Mouse (Mus musculus) cerebellum, adult 11 months (tissue): Measurements from ENCODE around the gene Vmn2r97.
"Not testable (repeated sequence)": the region's sequence is repeated elsewhere in the genome, so short reads cannot be mapped to it uniquely, and the experiment has no call there.

Experiments used
- DNase-seq: peaks from one replicate; pipeline ENCODE4 v3.0.0; 2022

Gene Vmn2r97

DNA sequence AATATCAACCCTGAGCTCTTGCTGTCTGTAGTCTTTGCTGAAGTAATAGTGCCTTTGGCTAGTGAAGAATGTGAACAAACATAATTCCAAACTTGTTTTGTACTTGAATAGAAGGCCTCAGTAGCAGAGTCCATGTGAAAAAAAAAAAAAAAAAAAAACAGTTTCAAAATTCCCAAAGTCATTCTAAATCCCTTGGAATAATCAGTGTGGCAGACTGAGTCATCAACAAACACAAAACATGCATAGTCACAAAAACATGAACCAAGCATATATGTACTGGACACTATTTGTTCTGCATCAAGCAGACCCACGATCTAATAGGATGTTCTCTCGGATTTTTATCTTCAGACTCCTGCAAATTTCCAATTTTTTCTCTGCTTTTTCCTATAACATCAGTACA lies at the start of gene Vmn2r97:
Gene Vmn2r97 (plus strand): TSS at position 301 of the 400 bp plus-strand sequence.
- not testable (repeated sequence) for DNase-seq

DNA sequence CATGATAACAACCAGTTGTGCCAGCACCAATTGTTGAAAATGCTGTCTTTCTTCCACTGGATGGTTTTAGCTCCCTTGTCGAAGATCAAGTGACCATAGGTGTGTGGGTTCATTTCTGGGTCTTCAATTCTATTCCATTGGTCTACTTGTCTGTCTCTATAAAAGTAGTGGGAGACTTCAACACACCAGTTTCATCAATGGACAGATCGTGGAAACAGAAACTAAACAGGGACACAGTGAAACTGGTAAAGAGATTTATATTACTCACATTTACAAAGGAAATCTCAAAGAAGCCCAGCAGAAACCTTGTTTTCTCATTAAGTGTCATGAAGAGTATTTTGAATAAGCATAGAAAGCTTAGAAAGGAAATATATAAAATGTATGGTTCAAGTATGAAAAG lies 31.7 kb upstream of the Vmn2r97 start:
- DNase-seq, result not testable (repeated sequence)

DNA sequence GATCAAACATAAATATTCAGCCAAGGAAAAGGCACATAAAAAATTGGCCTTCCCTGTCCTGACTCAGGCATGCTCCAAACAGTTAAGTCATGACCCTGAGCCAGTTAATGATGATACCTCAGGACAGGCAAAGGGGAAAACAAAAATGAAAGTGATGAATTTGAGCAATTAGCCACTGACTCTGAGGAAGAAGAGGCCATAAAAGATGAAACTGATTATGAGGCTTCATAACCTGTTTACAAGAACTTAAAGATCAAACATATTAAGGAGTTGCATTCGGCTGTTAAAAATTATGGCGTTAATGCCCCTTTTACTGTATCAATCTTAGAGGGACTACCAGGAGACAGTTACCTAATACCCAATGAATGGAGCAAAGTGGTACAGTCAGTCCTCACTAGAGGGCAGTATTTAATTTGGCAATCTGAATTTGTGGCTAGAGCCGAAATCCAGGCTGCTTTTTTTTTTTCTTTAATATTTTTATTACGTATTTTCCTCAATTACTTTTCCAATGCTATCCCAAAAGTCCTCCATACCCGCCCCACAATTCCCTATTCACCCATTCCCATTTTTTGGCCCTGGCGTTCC lies 24.3 kb upstream of the Vmn2r97 start:
- DNase-seq, result no peak

DNA sequence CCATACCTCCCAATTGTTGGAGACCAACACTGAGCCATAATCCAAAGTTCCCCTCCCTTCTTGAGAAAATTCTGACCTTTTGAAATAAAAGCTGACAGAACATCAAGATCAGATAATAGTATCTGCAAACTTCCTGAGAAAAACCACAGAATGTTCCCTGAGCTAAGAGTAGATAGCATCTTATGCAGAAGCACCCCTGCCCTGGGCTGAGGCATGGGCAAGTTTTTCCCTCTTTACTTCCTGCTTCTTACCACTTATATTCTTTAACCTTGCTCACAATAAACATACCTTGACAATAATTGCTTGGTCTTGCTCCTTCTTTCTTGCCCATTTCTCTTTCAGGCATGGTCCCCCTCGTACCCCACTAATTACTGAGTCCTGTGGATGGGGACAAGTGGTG lies 43.7 kb downstream of the Vmn2r97 start:
- not testable (repeated sequence) for DNase-seq

DNA sequence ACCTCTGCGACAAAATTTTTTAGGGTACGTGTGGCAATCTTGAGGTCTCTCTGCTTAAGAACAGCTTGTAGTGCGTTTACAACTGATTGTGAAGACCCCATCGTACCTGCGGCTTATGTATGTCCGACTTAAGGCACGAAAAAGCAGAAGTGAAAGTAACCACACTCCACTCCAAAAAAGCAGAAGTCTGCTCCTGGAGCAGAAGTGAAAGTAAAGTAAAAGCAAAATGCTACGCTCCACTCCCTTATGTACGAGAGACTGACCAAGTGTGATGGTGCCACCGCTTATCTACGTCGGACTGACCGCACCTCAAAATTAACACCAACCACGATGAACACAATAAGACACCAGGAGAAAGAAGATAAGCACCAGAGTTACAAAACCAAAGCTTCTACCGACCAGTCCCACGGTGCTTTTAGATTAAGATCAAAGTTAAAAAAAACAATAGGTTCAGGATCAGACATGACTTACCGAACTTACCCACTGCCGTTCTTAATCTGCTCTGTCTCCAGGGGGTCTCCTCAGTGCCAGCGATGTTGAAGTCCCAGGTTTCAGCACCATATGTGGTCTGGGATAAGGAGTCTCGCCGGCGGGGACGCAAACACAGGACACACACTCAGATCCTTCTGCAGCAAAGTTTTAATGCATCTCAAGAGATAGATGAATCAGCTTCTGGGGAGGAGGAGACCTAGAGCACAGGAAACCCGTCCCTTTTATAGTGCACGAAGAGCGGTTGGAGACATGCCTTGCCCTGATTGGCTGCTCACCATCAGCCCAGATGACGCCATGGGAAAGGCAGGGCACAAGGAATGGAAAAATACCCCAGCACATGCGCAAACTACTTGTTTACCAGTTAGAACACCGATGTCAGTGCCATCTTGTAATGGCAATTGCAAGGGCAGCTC lies 54.5 kb downstream of the Vmn2r97 start:
- DNase-seq, result no peak
